Mouse (Mus musculus) left cerebral cortex, postnatal 25 days (tissue): ENCODE results near the gene Kcnk13. TPM values are rescaled to one million over a fixed set of nuclear protein-coding genes. Genes with fewer than 3 reads are reported as not detected.

Experiments
- microRNA-seq, 2 experiments: library from miRNA; unstranded; fragments of <30 nt; microRNA quantifications; one replicate each; pipeline ENCODE4 v1.2.0; 2022
- total RNA-seq, 2 experiments: library from RNA; stranded (reverse); gene quantifications; 2 replicates each; pipeline ENCODE4 v1.2.3; 2021

Gene Kcnk13
- total RNA-seq, 2 experiments from 2014 or later: 5.9 to 7.2 TPM

Small RNA genes lying within 50 kb of the gene (microRNA-seq; reads per million reads assigned to microRNA genes)
- 0 reads per million in 2 experiments for gene Gm23291

Other genes with a start within 250 kb of the Kcnk13 start
- under 1 TPM in 1 of 2 experiments, not detected in 1; 0.55 TPM for gene Efcab11, start 80.1 kb upstream of the Kcnk13 start, total RNA-seq
- 10 to 100 TPM; 24.6 to 25.0 TPM for gene Tdp1, start 80.0 kb upstream of the Kcnk13 start, total RNA-seq
- 100 to 1,000 TPM; 191 to 202 TPM for gene Psmc1, start 145.7 kb downstream of the Kcnk13 start, total RNA-seq
- 10 to 100 TPM; 19.2 to 19.6 TPM for gene Nrde2, start 195.2 kb downstream of the Kcnk13 start, total RNA-seq
- 1,000 to 10,000 TPM; 2,231 to 2,341 TPM for gene Calm1, start 234.9 kb downstream of the Kcnk13 start, total RNA-seq